8 mouse cellular contexts compared by ENCODE assay signal in the genomic region with DNA sequence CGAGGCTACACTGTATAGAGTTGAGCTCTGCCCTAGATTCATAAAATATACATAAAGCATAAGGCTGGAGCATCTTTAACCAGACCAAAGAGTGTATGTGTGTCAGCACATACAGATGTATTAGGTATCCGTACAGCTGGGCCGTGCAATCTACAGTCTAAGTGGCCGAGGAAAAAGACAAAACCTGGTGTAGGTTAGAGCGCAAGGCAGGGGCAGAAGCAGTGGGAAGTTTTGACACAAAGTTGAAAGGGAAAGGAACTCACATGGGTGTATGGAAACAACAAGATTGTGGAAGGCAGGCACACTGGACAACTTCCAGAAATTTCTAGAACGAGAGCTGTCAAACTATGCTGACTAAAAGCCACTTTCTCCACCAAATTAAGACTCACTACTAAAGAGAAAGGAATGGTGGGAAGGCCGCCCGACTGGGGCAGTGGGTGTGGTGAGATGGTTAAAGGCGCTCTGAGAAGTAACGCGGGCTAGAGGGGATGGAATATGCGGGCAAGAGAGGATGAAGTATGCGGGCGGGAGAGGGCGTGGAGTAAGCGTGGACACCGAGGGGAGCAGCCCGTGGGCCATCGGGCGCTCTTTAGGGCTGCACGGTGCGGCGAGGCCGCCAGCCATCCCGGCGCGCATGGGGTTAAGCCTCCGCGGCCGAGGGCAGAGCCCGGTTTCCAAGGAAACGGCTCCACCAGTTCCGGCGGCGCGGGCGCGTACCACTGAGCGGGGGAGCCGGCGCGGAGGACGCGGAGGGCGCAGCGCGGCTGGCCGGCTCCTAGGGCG. TPM values are rescaled to one million over a fixed set of nuclear protein-coding genes. Genes with fewer than 3 reads are reported as not detected.
DNase-seq lines count a peak whose midpoint lies in the region; ATAC-seq and TF ChIP-seq lines count a peak whose summit lies in the region.

No protein-coding gene starts in this region.

- peak overlapping the region; percentile 94 for H3K4me3 ChIP-seq in hindbrain, embryonic 14.5 days (replicated peaks; ENCODE audit: low read length)

- peak overlapping the region; percentile 94 for H3K9ac ChIP-seq in hindbrain, embryonic 14.5 days

- H3K4me1 ChIP-seq in hindbrain, embryonic 14.5 days (replicated peaks; ENCODE audit: control insufficient read depth, insufficient read depth, low read length): peaks cover 27% of the 10 kb centered on the region

- TF ChIP-seq CTCF in Patski (IDR thresholded peaks at IDR 0.05): no peak

- H3K9me3 ChIP-seq in hindbrain, embryonic 14.5 days (ENCODE audit: control insufficient read depth, low read length): no peaks in the 10 kb centered on the region

- in situ Hi-C loops in Patski (cut with MboI; ENCODE audit: low pct_unique_long_range_greater_than_20kb): no loop called here

- ATAC-seq in Patski: peak; percentile 65
- ATAC-seq in hindbrain, embryonic 14.5 days (ENCODE audit: low FRiP score): peak; percentile 94

- 2% methylated on average over 44 of the region's 49 CpGs for WGBS in hindbrain, embryonic 14.5 days

- peak overlapping the region; percentile 97 for H3K4me2 ChIP-seq in hindbrain, embryonic 14.5 days (replicated peaks)

- no peak for DNase-seq in Patski (ENCODE audit: low read depth, low spot score)
- DNase-seq in cerebellum, postnatal 25 days: peak; percentile 92
- peak; percentile 73 to 82 for DNase-seq in frontal cortex, postnatal 25 days (ENCODE audit: low spot score in 2 of 2)
- peak; percentile 86 for DNase-seq in hindbrain, embryonic 14.5 days (ENCODE audit: low spot score)
- DNase-seq in layer of hippocampus, postnatal 36 days: peak; percentile 88 to 89
- DNase-seq in lung, postnatal 36 days: peak; percentile 86
- peak; percentile 94 for DNase-seq in retina, embryonic 14.5 days (ENCODE audit: low spot score)
- DNase-seq in thymus, postnatal 36 days: peak; percentile 85 to 89

- H3K36me3 ChIP-seq in hindbrain, embryonic 14.5 days (replicated peaks; ENCODE audit: control insufficient read depth, insufficient read depth): peaks cover 15% of the 10 kb centered on the region; the same call in 1 of the 2 replicates

- H3K27me3 ChIP-seq in Patski: no peaks in the 10 kb centered on the region
- H3K27me3 ChIP-seq in hindbrain, embryonic 14.5 days (ENCODE audit: control insufficient read depth, insufficient read depth, low read length): no peaks in the 10 kb centered on the region

- CTCF ChIA-PET in Patski (lab: Charles Lee): interaction anchor here (0.9 kb wide), 1 partner anchor 11 kb away, joined by 4 read pairs; no protein-coding TSS in a partner anchor

- POLR2A ChIA-PET in Patski (lab: Charles Lee): interaction anchor here (0.7 kb wide), 1 partner anchor 11 kb away, joined by 3 read pairs; no protein-coding TSS in a partner anchor

- peak overlapping the region; percentile 100 for H3K27ac ChIP-seq in hindbrain, embryonic 14.5 days

RNA-seq across cellular contexts. Expression of a gene that starts 0.7 kb away (rescaled TPM):
- 29.5 TPM for polyA plus RNA-seq in Patski (2021)
- 3.1 and 4.6 TPM in 2 replicates for polyA plus RNA-seq in hindbrain, embryonic 14.5 days (2014; fragmentation: Nextera tagmentation; extraction: Ambion mirVana)
- total RNA-seq in layer of hippocampus, postnatal 36 days (2021): 10 to 100 TPM; 31.6 to 33.6 TPM
